Mouse (Mus musculus) cerebellum, adult 8-10 months (tissue): ENCODE data around the gene Prr22.
A peak's percentile ranks its signal among the peaks of the same experiment; 100 is the strongest.

Experiments used
- DNase-seq: peaks from one replicate; pipeline ENCODE4 v3.0.0; 2022

Prr22 gene

GRCm38 (mm10) chr17:56810245-56810644, 40.2 kb downstream of the Prr22 start:
- DNase-seq: peak; percentile 39

- no peak for DNase-seq
Observed at GRCm38 (mm10) chr17:56814316-56815056, 44.4 kb downstream of the Prr22 start.

GRCm38 (mm10) chr17:56815057-56815345, 45.0 kb downstream of the Prr22 start:
- no peak for DNase-seq

GRCm38 (mm10) chr17:56818067-56818636, 48.1 kb downstream of the Prr22 start:
- no peak for DNase-seq

- no peak for DNase-seq
Observed at GRCm38 (mm10) chr17:56819032-56819545, 49.0 kb downstream of the Prr22 start.

GRCm38 (mm10) chr17:56819694-56820111, 49.7 kb downstream of the Prr22 start:
- no peak for DNase-seq
